Mouse (Mus musculus) lung, postnatal 0 days (tissue): ENCODE measurements around the gene Slc4a1.

Source experiments
- CTCF ChIP-seq: IDR thresholded peaks from 2 replicates; pipeline ENCODE4 v1.5.1; 2016; ENCODE audit warnings: antibody characterized with exemption, mild to moderate bottlenecking
- EP300 ChIP-seq: IDR thresholded peaks from 2 replicates; pipeline ENCODE4 v1.6.1; 2016; ENCODE audit warnings: antibody characterized with exemption, mild to moderate bottlenecking, control low read depth

DNA sequence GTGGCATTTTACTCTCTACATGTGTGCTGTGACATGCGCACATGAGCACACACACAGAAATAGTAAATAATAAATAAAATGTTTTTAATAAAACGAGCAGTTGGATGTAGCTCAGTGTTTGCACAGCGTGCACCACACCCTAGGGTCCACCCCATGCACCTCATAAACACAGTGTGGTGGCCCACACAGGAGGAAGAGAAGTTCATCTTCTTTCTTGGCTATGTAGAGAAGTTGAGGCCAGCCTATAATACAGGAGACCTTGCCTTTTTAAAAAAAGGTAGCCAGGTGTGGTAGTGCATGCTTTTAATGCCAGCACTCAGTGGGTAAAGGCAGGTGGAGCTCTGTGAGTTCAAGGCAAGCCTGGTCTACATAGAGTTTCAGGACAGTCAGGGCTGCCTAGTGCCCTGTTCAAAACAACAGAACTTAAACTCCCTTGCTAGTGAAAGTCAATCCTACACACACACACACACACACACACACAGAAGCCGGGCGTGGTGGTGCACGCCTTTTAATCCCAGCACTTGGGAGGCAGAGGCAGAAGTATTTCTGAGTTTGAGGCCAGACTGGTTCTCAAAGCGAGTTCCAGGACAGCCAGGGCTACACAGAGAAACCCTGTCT is 8.2 kb upstream of the Slc4a1 start:
- no peak for TF ChIP-seq CTCF
- TF ChIP-seq EP300: no peak
